Mouse (Mus musculus): ENCODE results near the gene Gm20388.

DNA sequence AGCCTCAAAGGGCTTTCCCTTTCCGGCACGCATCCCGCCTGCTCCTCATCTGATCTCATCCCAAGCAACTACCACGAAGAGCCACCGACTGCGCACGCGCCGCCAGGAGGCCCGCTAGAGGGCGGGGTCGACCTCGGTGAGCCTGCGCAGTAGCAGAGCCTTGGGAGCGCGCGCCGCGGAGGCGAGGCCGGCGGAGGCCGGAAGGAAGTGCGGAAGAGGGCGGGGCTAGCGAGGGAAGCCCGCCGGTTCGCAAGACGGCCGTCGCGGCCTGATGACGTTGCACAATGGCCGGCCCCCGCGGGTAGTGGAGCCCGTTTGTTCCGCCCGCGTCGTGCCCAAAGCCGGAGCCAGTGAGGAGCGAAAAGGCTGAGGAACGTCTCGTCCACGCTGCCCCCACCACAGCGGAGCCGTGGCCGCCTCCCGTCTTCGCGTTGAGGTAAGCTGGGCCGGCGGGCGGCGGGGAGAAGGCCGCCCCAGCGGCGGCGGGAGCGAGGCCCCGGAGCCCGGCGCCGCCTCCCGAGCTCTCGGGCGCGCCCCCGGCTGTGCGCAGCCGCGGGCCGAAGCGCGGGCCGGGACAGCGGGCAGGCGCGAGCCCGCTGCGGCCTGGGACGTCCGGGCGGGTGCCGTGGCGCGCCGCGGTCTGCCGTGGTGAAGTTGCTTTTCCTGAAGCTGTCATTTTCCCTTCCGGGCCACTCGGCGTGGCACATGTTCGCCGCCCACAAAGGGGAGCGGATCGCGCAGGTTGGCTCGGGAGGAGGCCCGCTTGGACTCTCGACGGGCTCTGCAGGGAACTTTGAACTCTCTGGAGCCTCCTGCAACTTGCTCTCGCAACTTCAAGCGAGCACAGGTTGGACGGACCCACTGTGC lies 2466.0 kb downstream of the Gm20388 start, which contains the start of gene Zc3h18:
- TF ChIP-seq CTCF (IDR thresholded peaks at IDR 0.05; ENCODE audit: low read depth, low read length) (no peak), GATA1 (IDR thresholded peaks at IDR 0.05; ENCODE audit: borderline replicate concordance, low read length) (no peak), TAL1 (conservative IDR thresholded peaks at IDR 0.05; ENCODE audit: low read depth, low read length) (no peak), GATA2 (IDR thresholded peaks at IDR 0.05; ENCODE audit: borderline replicate concordance, low read depth, low read length) (no peak), POLR2AphosphoS5 (IDR thresholded peaks at IDR 0.05; ENCODE audit: insufficient replicate concordance, low read depth, low read length) (no peak)

Measured in G1E (cell line).